Mouse (Mus musculus): ENCODE results near the gene Gpr39.

- TF ChIP-seq POLR2A (IDR thresholded peaks at IDR 0.05; ENCODE audit: borderline replicate concordance, extremely low read depth, insufficient read depth, insufficient read length, poor library complexity, severe bottlenecking): no peak
- no peak for TF ChIP-seq CTCF (IDR thresholded peaks at IDR 0.05; ENCODE audit: borderline replicate concordance, extremely low read depth, insufficient read depth, insufficient read length)
These were observed 68.0 kb downstream of the Gpr39 start for GRCm38 (mm10) chr1:125744766-125745165.

Data from brain, embryonic 14.5 days (tissue).